Mouse (Mus musculus) lung, postnatal 36 days (tissue): ENCODE data around the gene Sf3a3.

Experiments used
- DNase-seq: peaks from one replicate; pipeline ENCODE4 v3.0.0; 2022; ENCODE audit warnings: mixed read lengths

The Sf3a3 gene

DNA sequence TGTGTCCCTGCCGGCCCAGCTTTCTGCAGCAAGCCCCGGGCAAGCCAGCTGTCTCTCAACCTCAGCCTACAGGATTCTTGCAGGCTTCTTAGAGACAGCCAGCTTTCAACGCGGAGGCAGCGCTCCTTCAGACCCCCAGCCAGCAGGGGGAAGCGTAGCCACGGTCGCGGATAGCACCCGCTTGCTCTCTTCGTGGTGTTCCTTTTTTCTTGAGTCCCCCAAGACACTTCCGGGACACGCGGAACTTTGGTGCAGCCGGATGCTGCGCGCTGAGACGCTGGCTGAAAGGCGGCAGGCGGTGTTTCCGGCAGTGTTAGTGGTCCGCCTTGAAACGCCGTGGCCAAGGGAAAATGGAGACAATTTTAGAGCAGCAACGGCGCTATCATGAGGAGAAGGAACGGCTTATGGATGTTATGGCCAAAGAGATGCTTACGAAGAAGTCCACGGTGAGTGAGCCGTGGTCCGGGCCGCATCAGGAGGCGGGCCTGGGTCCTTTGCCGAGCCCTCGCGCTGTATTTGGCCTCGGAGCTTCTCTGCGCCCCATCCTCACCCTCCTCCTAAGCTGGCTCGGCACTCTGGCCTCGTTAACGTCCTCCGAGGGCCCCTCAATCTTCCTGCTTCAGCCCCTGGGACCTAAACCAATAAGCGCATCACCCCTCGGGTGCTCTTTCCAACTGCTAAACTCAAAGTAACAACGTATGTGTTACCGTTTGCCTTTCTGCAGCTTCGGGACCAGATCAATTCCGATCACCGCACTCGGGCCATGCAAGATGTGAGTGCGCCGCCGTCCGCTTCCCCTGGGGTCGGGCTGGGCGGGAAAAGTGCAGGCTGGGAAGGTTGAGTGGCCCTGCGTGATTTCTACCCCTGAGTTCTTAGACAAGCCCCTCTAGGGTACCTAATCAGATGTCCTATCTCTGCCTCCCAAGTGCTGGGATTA, at the start of gene Sf3a3:
Sf3a3 (plus strand) TSS at position 232 of the 937 bp plus-strand sequence.
- peak; percentile 97 for DNase-seq

DNA sequence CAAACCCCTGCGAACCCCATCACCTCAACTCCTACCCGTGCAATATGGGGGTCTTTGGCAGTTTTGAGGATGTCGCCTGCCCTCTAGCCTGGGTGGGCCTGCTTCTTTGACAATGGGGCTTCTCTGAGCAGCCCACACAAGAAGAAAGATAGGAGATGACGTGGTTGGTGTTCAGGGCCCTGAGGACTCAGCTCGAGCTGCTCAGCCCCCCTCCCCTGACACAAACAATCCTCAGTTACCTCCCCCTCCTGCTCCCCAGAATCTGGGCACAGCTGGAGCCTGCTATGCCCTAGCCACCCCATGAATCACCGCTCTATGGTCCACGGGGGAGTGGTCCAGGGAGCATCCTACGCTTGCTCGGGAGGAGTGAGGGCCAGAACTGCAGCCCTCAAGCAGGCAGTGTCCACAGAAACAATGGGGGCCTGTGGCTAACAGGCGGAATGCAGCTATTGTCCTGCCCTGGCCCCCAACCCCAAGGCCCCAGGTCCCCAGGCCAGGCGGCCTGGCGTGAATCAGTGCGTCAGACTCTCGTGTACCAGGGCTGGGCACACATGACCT, 47.0 kb upstream of the Sf3a3 start:
- DNase-seq, result no peak

DNA sequence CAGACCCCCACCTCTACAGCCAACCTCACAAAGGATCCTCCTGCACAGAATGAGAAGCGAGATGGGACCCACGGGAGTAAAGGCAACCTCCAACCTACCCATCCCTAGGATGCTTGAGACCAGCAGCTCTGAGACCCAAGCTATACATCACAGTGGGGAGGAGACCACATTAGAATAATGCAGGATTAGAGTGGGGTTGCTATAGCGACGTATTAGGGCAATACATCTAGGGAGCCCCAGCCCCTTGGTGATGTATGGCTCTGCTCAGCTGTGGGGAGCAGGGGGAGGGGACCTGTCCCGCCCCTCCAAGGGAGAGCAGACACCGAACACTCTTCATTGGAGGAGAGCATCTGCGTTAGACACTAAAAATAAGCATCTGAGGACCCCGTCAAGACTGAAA, 46.5 kb upstream of the Sf3a3 start:
- no peak for DNase-seq

DNA sequence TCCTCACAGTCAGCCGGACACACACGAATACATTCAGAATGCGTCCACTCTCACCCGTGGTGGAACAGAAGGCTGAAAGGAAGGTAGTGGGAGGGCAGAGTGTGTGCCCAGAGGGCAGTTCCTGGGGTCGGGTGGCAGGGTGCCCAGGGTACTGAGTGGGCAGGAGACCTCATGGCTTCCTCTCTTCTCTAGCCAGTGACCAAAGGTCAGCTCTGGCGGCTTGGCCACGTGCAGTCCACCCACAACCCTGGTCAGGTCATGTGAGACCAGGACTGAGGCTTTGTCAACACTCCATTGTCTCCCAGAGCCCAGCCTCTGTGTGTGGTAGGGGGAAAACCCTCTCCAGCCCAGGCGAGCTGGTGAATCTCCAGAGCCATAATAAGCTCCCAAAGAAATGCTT, 44.3 kb upstream of the Sf3a3 start:
- DNase-seq, result no peak

DNA sequence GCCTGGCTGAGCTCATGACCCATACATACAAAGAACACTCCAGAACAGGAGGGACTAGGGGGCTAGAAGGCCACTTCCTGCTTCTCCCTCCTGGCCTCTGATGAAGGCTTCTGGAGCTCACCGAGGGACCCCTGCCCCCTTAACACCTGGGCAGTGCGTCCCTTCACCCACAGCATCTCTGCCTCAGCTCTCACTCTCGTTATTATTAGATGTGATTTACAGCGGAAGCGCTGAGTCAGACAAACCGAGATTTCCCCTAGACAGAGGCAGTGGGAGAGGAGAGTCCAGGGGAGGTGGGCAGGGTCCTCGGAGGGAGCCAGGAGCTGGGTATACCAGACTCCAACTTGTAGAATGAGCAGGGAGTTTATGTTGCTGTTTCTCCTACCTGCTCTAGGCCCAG, 43.0 kb upstream of the Sf3a3 start:
- no peak for DNase-seq

DNA sequence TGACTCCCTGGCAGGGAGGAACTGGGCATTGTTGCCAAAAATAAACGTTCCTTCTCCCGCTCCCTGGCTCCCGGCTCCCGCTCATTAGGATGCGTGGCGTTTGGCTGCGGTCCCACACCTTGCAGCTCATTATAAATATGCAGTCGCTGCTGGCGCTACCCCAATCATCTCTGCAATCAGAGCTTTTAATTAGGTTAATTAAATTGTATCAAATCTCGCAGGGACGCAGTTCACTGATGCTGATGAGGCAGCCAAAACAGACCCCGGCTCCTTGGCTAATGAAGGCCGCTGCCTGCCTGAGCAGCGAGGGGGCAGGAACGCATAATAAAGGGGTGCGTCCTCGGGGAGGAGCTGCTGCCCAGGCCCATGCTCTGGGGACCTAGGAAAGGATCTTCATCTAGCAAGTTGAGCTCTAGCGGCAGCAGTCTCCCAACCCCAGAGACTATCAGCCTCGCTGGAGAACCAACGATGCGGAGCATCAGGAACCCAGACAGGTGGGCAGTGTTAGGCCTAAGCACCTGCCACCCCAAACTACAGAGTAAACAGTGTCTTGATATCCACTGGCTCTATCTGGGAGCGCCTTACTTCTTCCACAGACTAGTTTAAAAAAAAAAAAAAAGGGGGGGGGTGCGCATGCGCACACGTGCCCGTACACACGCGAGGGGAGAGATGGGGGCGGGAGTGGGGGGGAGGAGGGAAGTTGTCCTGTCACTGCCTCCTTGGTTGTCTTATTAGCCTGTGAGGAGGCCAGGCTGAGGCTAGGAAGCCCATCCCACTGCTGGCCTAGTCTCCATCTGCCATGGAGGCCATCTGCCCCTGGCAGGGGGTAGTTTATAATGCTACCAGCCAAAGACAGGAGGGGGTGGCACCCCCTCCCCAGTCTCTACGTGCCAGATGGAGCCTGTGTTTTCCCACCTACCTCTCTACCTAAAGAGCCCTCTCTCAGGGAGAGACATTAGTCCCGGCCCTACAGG, 41.9 kb upstream of the Sf3a3 start:
- DNase-seq, result no peak

DNA sequence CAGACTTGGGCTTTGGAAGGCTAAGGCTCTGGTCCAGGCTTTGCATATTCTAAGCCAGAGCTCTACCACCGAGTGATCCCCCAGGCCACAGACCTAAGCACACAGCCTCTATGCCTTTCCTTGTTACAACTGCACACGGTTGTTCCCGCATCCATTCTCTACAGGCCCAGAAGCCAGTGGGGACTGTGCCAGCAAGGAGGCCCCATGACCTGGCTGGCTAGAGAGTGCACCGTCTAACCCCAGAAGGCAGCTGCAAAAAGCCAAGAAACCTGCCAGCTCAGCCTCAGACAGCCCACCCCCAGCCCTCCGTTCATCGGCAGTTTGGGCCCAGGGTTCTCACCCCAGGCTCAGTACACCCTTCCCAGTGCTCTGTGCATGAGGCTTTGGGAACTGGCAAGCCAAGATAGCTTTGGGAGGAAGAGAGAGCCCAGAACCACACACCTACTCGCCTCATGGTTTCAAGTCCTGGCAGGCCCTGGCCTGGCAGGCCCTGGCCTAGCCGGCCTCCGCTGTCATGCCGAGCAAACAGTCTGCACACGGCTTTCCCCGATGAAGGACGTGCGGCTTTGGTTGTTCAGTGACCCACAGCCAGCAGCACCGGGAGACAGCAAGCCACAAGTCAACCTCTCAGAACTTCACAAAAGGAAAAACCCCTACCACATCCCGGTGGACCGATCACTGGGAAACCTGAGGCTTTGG, 40.1 kb upstream of the Sf3a3 start:
- DNase-seq, result no peak

DNA sequence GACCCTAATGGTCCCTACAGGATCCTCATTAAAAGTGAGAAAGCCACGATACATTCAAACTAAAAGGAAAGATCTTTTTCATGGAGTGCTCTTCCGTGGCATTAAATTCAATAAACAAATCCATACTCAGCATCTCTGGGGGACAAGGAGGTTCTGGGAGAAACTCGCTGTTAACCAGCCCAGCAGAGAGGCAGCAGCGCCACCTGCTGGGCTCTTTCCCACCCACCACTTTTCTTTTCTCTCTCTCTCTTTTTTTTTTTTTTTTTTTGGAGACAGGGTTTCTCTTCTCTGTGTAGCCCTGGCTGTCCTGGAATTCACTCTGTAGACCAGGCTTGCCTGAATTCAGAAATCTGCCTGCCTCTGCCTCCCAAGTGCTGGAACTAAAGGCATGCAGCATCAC, 39.5 kb upstream of the Sf3a3 start:
- DNase-seq, result peak; percentile 66

DNA sequence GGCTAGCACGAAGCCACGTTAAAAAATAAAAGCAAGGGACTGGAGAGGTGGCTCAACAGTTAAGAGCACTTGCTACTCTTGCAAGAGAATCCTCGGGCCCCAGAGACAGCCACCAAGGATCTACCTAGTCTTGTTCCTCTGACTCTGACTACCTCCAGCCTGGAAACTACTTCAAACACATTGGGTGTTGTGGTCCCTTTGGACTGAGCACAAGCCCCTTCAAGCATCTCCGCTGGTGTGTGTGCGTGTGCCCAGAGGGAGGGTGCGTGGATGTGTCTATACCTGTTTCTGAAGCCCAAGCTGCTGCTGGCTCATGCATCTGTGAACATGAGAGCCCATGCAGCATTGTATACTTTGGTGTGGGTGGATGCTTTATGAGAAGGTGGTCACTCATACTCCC, 38.6 kb upstream of the Sf3a3 start:
- DNase-seq, result no peak

DNA sequence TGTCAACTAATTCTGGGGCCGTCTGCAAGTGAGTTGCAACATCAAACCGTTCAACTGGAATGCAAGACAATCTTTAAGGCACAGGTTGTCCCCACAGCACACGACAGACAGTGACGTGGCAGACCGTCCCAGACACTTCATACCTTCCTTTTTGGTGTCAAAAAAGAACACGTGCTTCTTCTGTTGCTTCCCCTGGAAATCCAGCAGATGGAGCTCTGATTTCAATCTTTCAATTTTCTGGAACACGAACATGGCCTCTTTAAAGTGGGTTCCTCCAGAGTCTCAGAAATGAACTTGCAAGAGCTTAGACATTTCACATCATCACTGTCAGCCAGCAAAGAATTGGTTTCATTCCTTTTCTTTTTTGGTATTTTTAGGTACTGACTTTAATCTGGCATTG, 32.3 kb upstream of the Sf3a3 start:
- DNase-seq, result no peak

DNA sequence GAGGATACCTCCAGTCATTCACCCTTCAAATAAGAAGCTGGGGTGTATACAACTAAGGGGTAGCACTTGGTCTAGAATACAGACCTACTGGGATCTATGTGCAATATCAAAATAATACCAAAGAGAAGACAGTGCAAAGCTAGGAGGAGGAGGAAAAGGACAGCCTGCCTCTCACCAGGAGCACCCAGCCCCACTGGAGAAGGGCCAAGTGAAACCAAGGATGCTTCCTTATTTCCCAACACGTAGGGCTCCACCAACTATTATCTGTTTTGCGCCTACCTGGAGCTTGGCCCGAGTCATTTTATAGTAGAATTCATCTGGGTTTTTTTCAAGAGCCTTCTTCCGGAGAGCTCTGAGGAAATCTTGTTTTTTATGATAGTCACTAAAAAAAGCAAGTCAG, 31.1 kb upstream of the Sf3a3 start:
- no peak for DNase-seq

DNA sequence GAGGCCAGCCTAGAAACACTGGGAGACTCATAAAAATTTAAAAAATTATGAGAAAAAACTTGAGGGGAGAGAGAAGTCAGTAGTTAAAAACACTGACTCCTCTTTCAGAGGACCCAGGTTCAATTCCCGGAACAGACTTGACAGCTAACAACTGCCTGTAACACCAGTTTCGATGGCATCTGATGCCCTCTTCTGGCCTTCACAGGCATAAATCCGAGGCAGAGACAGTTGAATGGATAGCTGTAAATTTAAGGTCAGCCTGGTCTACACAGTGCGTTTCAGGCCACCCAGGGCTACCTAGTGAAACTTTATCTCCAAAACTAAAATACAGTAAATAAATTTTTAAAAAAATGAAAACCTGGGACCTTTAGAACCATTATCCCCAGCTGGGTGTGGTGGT, 29.6 kb upstream of the Sf3a3 start:
- no peak for DNase-seq

DNA sequence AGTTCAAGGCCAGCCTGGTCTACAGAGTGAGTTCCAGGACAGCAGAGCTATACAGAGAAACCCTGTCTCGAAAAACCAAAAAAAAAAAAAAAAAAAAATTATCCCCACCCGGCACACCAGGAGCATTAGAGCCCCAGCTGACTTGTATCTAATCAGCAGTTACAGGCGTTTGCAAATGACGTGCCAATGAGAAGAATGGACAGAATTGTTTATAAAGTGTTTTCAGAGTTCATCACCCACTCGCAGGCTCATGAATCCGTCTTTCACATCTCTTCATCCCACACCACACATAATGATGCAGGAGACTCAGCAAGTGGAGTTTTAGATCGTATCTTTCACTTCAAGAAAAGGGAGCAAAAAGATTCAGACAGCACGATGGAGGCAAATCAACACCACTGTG, 29.1 kb upstream of the Sf3a3 start:
- DNase-seq, result no peak

DNA sequence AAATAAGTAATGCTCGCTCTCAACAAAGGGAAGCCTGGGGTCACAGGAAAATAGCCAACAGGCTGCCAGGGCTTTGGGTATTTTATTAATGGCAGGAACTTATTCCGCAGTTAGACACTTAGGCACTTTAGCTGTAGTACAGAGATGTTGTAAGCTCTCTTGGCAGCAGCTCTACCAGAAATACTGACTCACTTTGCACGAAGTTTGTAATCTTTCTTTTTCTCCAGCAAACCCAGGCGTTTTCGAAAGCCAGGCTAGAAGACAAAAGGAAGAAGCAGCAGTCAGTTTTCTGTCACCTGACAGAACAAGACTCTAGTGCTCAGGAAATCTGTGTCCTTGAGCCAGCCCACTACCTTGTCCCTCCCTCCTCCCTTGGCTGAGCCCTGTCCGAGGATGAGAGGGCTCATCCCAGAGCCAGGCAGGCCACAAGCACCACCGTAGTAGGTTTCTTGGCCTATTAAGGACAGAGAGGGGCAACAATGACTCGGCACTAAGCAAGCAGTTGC, 28.6 kb upstream of the Sf3a3 start:
- DNase-seq, result no peak

DNA sequence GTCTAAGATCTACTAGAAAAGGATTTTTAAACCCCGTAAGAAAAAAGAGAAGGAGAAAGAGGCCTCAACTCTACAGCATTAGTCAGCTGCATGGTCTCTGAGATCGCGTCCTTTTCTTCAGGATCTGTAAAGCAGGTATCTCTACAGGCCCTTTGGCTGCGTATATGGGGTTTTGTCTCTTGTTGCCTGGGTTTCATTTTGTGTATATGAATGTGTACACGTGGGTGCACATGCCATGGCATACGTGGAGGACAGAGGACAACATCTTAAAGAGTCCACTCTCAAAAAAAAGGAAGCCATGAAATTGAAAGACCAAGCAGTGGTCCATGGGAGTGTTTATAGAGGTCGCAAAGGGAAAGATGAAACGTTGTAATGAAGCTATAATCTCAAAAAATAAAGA, 23.1 kb upstream of the Sf3a3 start:
- no peak for DNase-seq

DNA sequence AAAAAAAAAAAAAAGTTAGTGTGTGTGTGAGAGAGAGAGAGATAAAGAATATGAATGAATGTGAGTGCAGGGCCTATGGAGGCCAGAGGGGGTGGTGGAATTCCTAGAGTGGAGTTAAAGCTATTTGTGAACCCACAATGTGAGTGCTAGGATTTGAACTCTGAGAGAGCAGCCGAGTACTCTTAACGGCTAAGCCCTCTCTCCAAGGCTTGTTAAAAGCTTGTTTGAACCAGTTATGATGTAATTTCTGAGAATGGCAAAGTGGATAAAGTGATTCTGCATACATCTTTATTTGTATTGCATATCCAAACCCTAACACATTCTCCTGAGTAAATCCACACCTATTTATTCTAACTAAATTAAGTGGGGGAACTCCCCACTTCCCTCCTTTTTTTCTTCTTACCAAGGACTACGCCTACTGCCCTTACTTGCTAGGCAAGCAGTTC, 22.1 kb upstream of the Sf3a3 start:
- peak; percentile 62 for DNase-seq

DNA sequence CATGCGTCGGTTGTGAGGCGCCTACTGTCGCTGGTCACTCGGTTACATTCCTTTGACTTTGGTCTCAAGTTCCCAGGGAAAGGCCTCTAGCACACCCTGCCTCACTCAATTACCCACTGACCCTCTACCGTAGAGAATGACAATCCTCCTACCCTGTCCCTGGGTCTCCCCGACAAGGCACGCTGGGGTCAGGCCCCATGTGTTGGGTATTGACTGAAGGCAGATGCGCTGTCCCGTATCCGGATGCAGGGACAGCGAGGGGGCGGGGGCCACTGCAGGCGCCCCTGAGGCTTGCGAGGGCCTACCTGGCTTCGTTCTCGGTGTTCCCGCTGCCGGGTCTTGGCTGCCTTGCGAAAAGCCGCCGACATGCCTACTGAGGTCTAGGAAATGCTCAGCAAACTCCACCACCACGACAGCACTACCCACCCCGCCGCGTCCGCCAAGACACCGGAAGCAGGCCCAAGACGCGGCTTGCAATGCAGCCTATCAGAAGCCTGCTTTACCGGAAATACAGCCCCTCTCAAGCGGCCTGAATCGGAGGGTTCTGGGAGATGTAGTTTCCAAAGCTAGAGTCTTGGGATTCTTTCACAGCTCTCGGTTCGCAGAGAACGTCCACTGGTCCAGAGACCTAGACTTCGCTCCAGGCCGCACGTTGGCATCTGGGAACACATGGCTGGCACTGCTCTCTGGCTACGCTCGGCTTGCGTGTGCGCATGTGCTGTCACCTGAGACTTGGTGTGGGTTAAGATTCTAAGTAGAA, 21.3 kb upstream of the Sf3a3 start, which contains the start of gene Utp11:
Utp11 (minus strand) TSS at position 466 of the 760 bp plus-strand sequence.
- DNase-seq, result peak; percentile 95

DNA sequence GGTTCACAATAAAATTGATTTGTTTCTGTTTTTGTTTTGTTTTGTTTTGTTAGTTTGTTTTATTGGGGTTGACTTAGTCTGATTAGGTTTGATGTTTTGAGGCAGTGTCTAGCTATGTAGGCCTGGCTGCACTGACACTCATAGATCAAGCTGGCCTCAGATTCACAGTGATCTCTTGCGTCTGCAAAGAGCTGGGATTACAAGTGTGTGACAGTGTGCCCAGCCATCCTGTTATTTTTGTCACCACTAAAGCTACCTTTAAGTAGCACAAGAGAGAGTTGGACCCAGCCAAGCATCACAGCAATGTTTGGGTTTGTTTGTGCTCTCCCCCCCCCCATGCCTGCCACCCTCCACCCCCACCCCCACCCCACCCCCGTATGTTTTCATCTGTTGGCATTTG, 20.0 kb upstream of the Sf3a3 start:
- no peak for DNase-seq

DNA sequence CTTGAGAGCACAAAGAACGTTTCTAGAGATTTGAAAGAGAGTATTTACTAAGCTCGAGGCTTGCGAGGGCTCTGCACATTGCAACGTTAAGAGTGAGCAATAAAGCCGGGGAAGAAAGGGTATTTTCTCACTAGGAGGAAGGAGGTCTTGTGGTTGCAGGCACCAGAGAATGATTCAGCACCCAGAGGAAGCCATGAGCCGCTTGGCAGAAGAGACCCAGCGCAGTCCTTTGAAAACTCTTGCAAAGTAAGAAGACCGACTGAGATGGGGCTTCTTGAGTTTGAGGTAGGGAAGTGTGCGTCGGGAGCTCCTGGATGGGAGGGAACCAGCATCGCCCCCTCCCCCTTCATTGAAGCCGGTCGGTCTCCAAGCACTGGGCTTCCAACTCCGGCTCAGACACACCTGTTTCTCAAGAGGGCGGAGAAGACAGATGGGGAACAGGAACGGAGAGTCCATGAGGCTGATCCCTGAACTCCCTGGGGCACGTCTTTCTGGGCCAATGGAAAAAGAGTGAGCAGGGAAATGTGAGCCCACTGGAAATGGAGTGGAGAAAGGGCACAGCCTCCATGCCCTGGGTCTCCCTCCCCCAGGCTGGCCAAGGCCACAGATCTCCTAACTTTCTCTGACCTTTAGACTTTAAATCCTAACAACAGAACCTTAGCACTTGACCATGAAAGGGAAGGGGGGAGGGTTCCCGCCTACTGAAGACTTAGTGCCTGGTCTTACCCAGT, 18.6 kb upstream of the Sf3a3 start:
- DNase-seq, result no peak

DNA sequence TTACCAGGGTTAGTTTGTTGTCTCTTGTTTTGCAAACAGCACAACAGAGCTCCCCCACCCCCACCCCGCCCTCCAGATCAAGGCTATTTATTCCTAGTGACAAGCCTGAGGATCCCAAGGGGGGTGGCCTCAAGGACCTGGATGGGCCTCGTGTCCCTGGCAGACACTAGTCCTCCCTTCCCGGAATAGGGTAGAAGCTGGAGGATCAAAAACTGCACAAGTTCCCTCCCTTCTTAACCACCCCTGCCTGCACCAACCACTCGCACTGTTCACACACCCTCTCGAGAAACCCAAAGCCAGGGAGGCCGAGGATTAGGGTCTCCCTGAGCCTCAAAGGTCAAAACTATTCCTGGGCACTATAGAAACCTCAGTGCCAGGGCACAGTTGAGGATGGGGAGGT, 14.8 kb upstream of the Sf3a3 start:
- DNase-seq, result no peak
